Mouse (Mus musculus) right cerebral cortex, postnatal 36 days (tissue): ENCODE results near the gene Neu3.

Source experiments
- DNase-seq, 2 experiments: peaks; one replicate each; pipeline ENCODE4 v3.0.0; 2022; ENCODE audit warnings: low spot score in 2 of 2, mixed read lengths in 1 of 2

Gene Neu3

GRCm38 (mm10) chr7:99828083-99828570 is at the start of gene Neu3:
Gene Neu3, minus strand, starts transcription at chr7:99828417.
- DNase-seq, result peak; percentile 82 to 84

GRCm38 (mm10) chr7:99876345-99876744 is 48.1 kb upstream of the Neu3 start:
- DNase-seq, result peak; percentile 76 to 77

GRCm38 (mm10) chr7:99875891-99876290 is 47.7 kb upstream of the Neu3 start:
- no peak for DNase-seq

GRCm38 (mm10) chr7:99873965-99874364 is 45.7 kb upstream of the Neu3 start:
- DNase-seq, result no peak

GRCm38 (mm10) chr7:99869296-99869695 is 41.1 kb upstream of the Neu3 start:
- DNase-seq, result no peak

GRCm38 (mm10) chr7:99865219-99865618 is 37.0 kb upstream of the Neu3 start:
- DNase-seq, result no peak

GRCm38 (mm10) chr7:99864241-99865028 is 36.2 kb upstream of the Neu3 start:
- DNase-seq, result no peak

- DNase-seq, result no peak
Measured at GRCm38 (mm10) chr7:99863362-99863761, 35.1 kb upstream of the Neu3 start, which contains the start of gene Spcs2. Gene Spcs2, minus strand, starts transcription at chr7:99863462.

GRCm38 (mm10) chr7:99858813-99859585 is 30.8 kb upstream of the Neu3 start, which contains the start of gene Xrra1:
Gene Xrra1, plus strand, starts transcription at chr7:99859116.
- peak; percentile 99 for DNase-seq

GRCm38 (mm10) chr7:99858175-99858812 is 30.1 kb upstream of the Neu3 start:
- no peak for DNase-seq

GRCm38 (mm10) chr7:99856266-99856861 is 28.1 kb upstream of the Neu3 start:
- DNase-seq, result no peak

GRCm38 (mm10) chr7:99854311-99854710 is 26.1 kb upstream of the Neu3 start:
- DNase-seq, result no peak

GRCm38 (mm10) chr7:99853350-99853749 is 25.1 kb upstream of the Neu3 start:
- no peak for DNase-seq

GRCm38 (mm10) chr7:99851618-99852017 is 23.4 kb upstream of the Neu3 start:
- DNase-seq, result no peak

- DNase-seq, result no peak
Measured at GRCm38 (mm10) chr7:99851121-99851520, 22.9 kb upstream of the Neu3 start.

GRCm38 (mm10) chr7:99850534-99850933 is 22.3 kb upstream of the Neu3 start:
- DNase-seq, result no peak

GRCm38 (mm10) chr7:99845533-99846236 is 17.5 kb upstream of the Neu3 start:
- DNase-seq, result no peak

GRCm38 (mm10) chr7:99838241-99838640 is 10.0 kb upstream of the Neu3 start:
- DNase-seq, result no peak

GRCm38 (mm10) chr7:99837358-99838071 is 9.3 kb upstream of the Neu3 start:
- no peak for DNase-seq

- DNase-seq, result no peak
Measured at GRCm38 (mm10) chr7:99836781-99837180, 8.6 kb upstream of the Neu3 start.
